Mouse (Mus musculus) right cerebral cortex, postnatal 10 days (tissue): ENCODE results near the gene Rec8.

Experiments
- DNase-seq, 2 experiments: peaks; one replicate each; pipeline ENCODE4 v3.0.0; 2021; ENCODE audit warnings: low spot score in 2 of 2

The Rec8 gene

DNA sequence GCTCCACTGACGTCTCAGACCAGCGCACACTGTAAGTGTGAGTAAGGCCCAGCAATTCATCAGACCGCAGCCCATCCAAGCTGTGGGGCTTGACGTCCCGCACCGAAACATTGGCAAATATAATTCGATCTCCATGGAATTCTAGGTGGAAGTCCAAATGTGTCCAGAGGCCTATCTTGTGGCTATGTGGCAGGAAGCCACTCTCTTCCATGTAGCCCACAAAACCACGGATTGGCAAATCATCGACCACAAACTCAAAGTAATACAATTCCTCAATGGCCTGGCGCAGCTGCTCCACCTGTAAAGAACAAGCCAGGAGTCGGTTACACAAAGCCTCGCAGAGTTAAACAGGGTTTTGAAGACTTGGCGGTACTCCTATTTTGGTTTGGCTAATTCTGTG, 23.5 kb downstream of the Rec8 start:
- DNase-seq: no peak

DNA sequence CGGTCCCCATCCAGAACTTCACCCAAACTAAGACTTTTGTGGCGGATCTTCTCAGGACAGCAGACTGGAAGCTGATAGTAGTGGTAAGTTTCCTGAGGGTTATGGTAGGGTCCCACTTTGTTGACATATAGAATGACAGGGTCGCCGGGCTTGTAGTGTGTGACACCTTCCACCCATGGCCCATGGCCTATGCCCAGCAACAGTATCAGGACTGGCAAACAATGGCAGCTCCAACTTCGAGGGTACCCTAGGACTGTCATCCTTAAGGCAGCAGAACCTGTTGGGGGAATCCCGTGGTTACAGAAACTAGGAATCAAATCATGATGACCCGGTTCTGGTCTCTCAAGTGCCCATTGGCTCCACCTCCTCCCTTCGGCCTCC, 24.8 kb downstream of the Rec8 start:
- no peak for DNase-seq

DNA sequence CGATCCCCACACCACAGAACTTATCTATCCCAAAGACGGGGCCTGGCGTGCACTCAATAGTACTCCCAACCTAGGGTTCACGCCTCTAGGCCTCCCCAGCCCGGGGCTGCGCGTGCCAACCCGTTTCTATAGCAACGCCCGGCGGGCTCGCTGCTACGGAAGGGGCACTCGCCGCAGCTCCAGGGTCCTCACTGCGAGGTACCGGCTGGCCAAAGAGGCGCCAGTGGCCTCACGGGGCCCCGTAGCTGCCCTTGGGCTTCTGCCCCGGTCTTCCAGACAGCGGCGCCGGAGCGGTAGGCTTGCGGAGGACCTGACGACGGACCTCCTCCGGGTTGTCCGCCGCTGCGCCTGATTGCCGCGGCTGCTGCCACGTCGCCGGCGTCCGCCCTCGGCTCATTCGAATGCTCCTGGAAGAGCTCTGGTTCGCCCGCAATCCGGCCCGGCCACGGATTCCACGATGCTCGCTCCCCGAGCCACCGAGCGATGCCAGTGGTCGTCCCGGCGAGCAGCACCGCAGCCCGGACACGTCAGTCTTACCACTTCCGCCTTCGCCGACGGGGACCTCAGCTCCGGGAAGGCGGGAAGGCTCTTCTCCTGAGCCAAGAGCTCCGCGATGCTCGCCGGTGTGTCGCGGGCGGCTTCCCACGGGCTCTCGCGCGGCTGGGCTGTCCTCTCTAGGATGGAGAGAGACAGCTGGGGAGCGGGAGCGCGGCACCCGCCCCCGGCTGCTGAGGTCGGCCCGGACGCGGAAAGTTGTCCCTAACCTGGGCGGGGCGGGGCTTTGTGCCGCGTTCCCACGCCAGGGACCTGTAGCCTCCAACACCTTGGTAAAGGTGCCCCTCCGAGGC, 25.4 kb downstream of the Rec8 start, which contains the start of gene Tm9sf1:
Tm9sf1 (minus strand) TSS at position 747 of the 848 bp plus-strand sequence.
- DNase-seq: peak; percentile 85 to 86

DNA sequence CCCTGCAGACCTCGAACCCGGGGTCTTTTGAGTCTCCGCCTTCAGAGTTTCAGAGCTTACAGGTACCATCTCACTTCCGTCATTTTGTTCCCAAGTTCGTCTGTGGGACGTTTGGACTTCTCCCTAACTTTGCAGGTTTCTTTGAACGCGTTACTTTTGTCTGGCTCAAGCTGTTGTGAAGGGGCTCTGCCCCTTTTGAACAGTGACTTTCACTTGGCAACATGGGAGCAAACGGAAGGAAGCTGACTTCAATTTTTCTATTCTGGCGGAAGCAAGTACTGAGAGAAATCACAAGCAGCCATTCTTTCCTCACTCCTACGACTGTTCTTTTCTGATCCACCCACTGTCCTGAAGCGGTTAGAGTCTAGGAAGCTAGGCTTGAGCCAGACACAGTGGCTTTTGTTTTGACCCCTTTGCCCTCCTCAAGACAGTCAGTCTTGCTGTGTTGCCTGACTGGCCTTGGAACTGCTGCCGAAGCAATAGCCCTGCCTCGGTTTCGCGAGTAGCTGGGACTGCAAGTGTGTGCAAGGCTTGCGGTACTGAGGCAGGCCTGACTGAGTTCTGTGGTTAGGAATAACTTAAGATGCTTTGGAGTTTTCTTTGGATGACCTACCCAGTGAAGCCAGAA, 26.5 kb downstream of the Rec8 start:
- no peak for DNase-seq

DNA sequence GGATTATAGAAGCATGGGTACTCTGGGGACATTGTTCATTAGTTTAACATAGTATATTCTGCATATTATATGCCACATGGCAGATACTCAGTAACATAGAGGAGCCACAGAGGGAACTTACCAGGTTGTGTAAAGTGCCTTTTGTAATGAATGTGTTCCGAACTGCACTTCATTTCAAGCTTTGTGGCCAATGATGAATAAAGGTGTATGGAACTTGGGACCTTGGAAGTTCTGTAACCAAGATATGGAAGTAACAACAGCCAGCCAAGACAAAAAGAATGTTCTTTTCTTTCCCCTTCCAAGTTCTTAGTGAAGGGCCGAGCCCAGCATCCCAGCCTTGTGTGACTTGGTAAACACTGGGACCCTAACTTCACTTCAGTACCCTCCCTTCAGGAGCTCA, 32.0 kb downstream of the Rec8 start, which contains the start of gene Tssk4:
Tssk4 (plus strand) TSS at position 301 of the 400 bp plus-strand sequence.
- no peak for DNase-seq

DNA sequence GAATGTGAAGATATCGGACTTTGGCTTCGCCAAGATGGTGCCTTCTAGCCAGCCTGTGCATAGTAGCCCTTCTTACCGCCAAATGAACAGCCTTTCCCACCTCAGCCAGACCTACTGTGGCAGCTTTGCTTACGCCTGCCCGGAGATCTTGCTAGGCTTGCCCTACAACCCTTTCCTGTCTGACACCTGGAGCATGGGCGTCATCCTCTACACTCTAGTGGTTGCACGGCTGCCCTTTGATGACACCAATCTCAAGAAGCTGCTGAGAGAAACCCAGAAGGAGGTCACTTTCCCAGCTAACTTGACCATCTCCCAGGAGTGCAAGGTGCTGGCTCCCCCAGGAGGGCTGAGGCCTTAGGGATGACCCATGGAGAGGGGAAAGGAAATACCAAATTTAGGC, 33.7 kb downstream of the Rec8 start:
- no peak for DNase-seq

DNA sequence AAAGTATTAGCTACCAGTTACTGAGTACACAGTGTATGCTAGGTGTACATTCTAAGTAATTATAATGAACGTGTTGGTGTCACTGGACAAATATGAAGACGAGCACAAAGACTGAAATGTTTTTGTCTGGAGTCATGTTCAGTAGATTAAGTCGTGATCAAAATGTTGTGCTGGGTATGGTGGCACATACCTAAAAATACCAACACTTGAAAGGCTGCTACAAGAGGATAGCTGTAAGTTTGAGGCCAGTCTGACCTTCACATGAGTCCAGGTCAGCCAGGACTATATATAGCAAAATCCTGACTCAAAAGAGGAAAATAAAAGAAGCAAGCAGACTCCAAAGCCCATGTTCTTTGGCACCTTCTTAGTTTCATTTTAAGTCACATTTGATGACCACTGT, 39.1 kb downstream of the Rec8 start:
- no peak for DNase-seq

DNA sequence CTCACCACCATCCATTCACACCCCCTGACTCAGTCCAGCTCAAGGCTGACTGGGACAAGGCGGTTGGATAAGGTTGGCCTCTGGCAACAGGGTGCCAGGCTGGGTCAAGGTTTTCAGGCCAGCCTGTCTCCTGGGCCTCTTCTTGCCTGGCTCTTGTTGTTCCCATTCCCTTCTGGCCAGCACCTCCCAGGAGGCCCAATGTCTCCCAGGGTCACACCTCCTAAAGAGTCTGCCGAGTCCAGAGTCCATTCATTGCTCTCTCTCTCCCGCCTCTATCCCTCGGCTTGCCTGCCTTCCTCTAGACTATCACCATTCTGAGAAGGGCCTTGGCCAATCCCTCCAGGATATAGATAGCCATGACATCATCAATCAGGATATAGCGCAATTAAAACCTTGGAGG, 40.2 kb downstream of the Rec8 start:
- DNase-seq: no peak

DNA sequence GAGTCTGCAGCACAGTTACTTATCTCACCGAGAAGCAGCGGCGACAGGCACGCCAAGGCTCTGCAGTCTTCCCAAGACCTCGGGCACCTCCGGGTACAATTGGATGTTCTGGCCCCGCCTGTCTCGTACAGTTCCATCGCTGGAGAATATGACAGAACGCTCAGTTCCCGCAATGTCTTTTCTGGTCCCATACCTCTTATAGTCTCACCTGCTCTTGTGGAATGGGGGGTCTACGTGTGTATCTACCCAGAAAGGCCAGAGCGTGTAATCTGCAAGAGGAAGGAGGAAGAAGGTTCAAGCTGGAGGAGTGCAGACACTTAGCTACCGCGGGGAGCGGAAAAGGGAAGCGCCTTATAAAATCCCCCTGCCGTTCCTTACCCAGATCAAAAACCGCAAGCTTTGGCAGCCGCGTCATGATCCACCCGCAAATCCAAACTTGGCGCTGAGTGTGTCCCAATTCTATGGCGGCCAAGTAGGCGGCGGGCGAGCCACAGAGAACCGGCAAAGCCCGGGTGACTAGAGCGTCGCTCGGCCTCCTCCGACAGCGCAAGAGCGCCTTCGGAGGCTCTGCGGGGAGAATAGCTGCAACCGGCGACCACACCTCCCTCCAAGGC, 42.2 kb downstream of the Rec8 start, which contains the start of gene Mdp1:
Mdp1 (minus strand) TSS at position 549 of the 614 bp plus-strand sequence.
- peak; percentile 91 for DNase-seq

DNA sequence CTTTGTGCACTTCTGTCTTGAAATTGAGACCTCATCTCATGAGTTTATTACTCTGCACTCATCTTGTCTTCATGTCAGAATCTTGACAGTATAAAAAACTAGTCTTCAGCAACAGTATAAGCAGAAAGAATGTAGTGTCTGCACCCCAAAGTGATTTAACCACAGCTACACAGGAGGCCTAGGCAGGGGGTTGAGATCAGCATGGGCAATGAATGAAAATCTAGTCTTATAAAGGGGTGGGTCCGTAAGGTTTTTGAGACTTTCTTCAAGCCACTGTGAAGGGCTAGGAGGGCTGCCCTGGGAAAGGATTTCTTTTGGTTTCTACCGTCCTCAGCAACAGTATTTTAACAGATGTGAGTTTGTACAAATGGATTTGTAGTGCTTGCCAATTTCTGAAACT, 42.8 kb downstream of the Rec8 start:
- no peak for DNase-seq

DNA sequence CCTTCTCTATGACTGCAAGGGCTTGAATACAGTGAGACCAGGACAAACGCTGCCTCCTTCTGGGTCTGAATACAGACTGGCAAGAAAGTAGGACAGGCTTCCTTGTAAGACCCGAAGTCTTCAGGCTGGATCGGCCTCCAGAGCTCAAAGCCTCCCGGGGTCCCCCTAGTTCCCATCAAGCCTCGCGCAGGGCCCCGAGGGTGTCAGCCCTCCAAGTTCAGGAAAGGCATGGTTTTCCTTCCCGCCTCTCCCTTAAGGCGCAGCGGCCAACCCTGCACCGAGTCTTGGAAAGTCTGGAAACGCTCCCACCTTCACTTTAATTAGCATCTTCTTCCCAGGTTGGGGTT, 53.6 kb downstream of the Rec8 start:
- peak in 1 of 2 experiments; percentile 73 for DNase-seq

DNA sequence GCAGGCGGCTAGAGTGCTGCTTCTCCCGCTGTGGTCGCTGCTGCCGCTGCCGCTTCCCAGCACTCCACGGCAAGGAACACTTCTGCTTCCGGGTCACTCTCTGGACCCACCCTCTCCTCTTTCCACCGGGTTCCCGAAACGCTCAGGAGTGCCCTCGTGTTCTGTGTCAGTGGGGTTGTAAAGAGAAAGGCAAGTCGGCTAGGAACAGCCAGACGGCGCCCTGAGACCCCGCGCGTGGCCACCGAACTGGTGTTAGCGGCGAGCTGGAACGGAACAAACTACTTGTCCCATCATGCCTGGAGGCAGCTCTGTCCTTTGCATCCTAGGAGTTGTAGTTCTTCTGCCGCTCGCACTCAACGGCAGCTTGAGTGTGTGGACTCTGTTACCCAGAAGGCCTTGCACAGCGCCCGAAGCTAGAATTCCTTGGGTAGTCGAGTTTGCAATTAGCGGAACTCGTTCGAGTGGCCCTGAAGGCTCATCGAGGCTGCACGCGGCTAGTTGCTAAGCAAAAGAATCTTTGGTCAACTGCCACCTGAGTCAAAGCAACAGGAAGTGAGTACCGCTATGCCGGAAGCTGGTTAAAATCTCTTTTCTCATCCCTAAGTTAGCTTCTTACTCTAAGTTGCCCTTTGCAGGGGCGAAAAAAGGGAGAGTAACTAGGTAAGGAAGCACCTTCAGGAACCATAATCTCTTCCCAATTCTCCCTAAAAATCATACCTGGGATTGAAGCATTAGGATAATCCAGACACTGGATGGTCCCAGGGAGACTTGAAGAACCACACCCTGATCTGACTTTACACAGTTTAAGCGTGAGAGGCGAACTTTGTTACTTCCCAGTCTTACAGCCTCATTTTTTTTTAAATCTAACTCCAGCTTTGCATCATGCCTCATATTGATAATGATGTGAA, 54.2 kb downstream of the Rec8 start, which contains the start of the genes Gmpr2 and Nedd8:
Gmpr2 (plus strand) TSS at position 109 of the 908 bp plus-strand sequence.
Nedd8 (minus strand) TSS at position 292 of the 908 bp plus-strand sequence.
- peak; percentile 95 to 98 for DNase-seq

DNA sequence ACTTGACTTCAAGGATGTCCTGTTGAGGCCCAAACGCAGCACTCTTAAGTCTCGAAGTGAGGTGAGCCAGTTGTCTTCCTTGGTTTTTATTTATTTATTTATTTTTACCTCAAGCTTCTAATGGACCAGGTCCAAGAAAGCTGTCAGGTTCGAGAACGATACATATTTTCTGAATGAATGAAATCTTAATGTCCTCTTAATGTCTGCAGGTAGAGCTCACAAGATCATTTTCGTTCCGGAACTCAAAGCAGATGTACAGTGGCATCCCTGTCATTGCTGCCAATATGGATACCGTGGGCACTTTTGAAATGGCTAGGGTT, 54.9 kb downstream of the Rec8 start:
- no peak for DNase-seq
